Mouse (Mus musculus) liver, embryonic 12.5 days (tissue): ENCODE data around the gene Adcy9. TPM values are rescaled to one million over a fixed set of nuclear protein-coding genes. Genes with fewer than 3 reads are reported as not detected.

ENCODE experiments used
- ATAC-seq: fragments of 200-750 bp; cut with Nextera tagmentation; 2 replicates; pipeline ENCODE4 v1.8.0; 2017; ENCODE audit warnings: moderate number of reproducible peaks, mild to moderate bottlenecking, moderate library complexity
- H3K27ac ChIP-seq: fragments of 300-500 bp; sonication (generic); 2 replicates; pipeline ENCODE4 v1.5.1; 2016; ENCODE audit warnings: mild to moderate bottlenecking
- H3K27me3 ChIP-seq: fragments of 300-500 bp; sonication (generic); replicated peaks from 2 replicates; pipeline ENCODE4 v1.6.1; 2016; ENCODE audit warnings: mild to moderate bottlenecking, moderate library complexity
- H3K36me3 ChIP-seq: fragments of 300-500 bp; sonication (generic); 2 replicates; pipeline ENCODE4 v1.6.1; 2016; ENCODE audit warnings: mild to moderate bottlenecking, moderate library complexity
- H3K4me1 ChIP-seq: fragments of 300-500 bp; sonication (generic); 2 replicates; pipeline ENCODE4 v1.6.1; 2016
- H3K4me2 ChIP-seq: fragments of 300-500 bp; sonication (generic); 2 replicates; pipeline ENCODE4 v1.6.1; 2016; ENCODE audit warnings: mild to moderate bottlenecking, moderate library complexity
- H3K4me3 ChIP-seq: fragments of 300-500 bp; sonication (generic); 2 replicates; pipeline ENCODE4 v1.5.1; 2016; ENCODE audit warnings: mild to moderate bottlenecking, moderate library complexity
- H3K9ac ChIP-seq: fragments of 300-500 bp; sonication (generic); 2 replicates; pipeline ENCODE4 v1.6.1; 2016; ENCODE audit warnings: mild to moderate bottlenecking, moderate library complexity
- H3K9me3 ChIP-seq: fragments of 300-500 bp; sonication (generic); replicated peaks from 2 replicates; pipeline ENCODE4 v1.6.1; 2016; ENCODE audit warnings: mild to moderate bottlenecking, moderate library complexity
- WGBS: fragments of 180-500 bp; shearing (Covaris S2); methylation state at CpG from one replicate; pipeline ENCODE4 v1.1.7; 2016; ENCODE audit not compliant: insufficient replicate concordance; 5-methylcytosine and 5-hydroxymethylcytosine counted together
- polyA plus RNA-seq: library from polyadenylated mRNA; unstranded; fragments of >200 nt; fragmentation: Nextera tagmentation; extraction: Ambion mirVana; gene quantifications from 2 replicates; pipeline ENCODE4 v1.2.1, GENCODE M21; 2016

The Adcy9 gene
- polyA plus RNA-seq, 1 experiment from 2014 or later = 1.6 TPM

- Histone ChIP-seq H3K27me3 (no peaks in the 10 kb centered on the region), H3K9ac (no peak overlapping the region), H3K27ac (no peak overlapping the region), H3K4me3 (no peak overlapping the region), H3K36me3 (no peaks in the 10 kb centered on the region), H3K4me2 (no peak overlapping the region), H3K4me1 (no peaks in the 10 kb centered on the region), H3K9me3 (no peaks in the 10 kb centered on the region)
- 30% methylated on average over 2 of the region's 2 CpGs for WGBS
- ATAC-seq = no peak
These were observed 108.7 kb downstream of the Adcy9 start for GRCm38 (mm10) chr16:4311608-4312007.

GRCm38 (mm10) chr16:4307795-4308194, 112.5 kb downstream of the Adcy9 start:
- H3K36me3 ChIP-seq = no peaks in the 10 kb centered on the region
- H3K4me2 ChIP-seq = no peak overlapping the region
- WGBS = 70% methylated on average over 4 of the region's 4 CpGs
- H3K9ac ChIP-seq = no peak overlapping the region
- no peak overlapping the region for H3K27ac ChIP-seq
- H3K4me1 ChIP-seq = no peaks in the 10 kb centered on the region
- no peak overlapping the region for H3K4me3 ChIP-seq
- ATAC-seq = no peak
- no peaks in the 10 kb centered on the region for H3K27me3 ChIP-seq
- H3K9me3 ChIP-seq = no peaks in the 10 kb centered on the region

DNA sequence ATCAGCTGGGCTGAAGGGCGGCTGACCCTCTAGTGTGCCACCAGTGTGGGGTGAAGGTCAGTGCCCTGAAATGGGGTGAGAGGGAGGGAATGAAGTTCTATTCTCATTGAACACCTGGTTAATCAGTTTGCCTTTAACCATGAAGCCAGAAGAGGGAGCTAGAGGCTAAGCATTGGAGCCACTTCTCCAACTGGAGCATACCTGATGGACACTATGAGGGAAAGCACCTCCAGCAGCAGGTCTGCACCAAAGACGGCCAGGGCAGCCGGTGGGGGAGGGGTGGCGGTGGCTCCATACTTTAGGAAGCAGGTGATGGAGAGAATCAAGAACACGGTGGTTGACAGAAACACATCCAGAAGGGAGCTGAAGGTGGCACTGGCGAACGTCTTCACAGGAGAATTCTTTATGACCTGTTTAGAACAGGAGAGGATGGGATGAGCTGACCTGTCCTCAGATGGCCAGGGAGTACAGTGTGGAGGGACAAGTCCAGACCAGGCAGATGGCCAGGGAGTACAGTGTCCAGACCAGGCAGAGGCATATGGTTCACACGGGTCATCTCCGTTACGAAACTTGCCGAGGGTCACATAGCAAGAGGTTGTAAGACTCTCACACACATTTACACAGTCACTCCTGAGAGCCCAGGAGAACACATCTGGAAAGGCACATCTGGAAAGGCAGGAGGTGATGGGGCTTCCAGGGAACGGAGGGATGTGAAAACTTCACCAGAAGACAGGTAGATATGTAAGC, 115.9 kb downstream of the Adcy9 start:
- H3K36me3 ChIP-seq = no peaks in the 10 kb centered on the region
- H3K9me3 ChIP-seq = no peaks in the 10 kb centered on the region
- no peaks in the 10 kb centered on the region for H3K4me1 ChIP-seq
- H3K4me2 ChIP-seq = no peak overlapping the region
- H3K27me3 ChIP-seq = no peaks in the 10 kb centered on the region
- ATAC-seq = no peak; the same call in 1 of the 2 replicates
- H3K27ac ChIP-seq = no peak overlapping the region
- no peak overlapping the region for H3K4me3 ChIP-seq
- no peak overlapping the region for H3K9ac ChIP-seq
- WGBS = 60% methylated on average over 12 of the region's 12 CpGs

DNA sequence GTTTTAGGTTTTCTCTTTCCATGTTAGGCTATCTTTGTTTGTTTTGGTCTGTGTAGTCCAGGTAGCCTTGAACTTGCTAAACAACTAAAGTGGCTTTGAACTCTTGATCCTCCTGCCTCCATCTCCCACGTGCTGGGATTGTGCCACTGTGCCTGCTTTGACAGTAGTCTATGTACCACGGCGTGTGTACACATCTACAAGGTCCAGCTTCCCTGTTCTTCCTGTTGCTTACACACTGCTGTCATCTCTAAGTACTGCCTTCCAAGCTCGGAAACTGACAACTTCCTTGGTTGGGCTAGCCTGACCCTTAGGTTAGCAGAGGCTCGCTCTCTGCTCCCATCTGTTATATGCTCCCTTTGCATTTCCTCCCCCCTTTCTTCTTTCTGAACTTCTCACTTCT, 116.7 kb downstream of the Adcy9 start:
- WGBS = 68% methylated on average over 5 of the region's 5 CpGs
- no peaks in the 10 kb centered on the region for H3K36me3 ChIP-seq
- H3K4me1 ChIP-seq = no peaks in the 10 kb centered on the region
- no peak overlapping the region for H3K27ac ChIP-seq
- no peak overlapping the region for H3K9ac ChIP-seq
- H3K9me3 ChIP-seq = no peaks in the 10 kb centered on the region
- no peak overlapping the region for H3K4me2 ChIP-seq
- H3K4me3 ChIP-seq = no peak overlapping the region
- no peaks in the 10 kb centered on the region for H3K27me3 ChIP-seq
- ATAC-seq = no peak

GRCm38 (mm10) chr16:4300280-4300679, 120.0 kb downstream of the Adcy9 start:
- WGBS = 80% methylated on average over 7 of the region's 7 CpGs
- Histone ChIP-seq H3K27ac (no peak overlapping the region), H3K4me1 (no peaks in the 10 kb centered on the region), H3K4me3 (no peak overlapping the region), H3K9me3 (no peaks in the 10 kb centered on the region), H3K9ac (no peak overlapping the region), H3K27me3 (no peaks in the 10 kb centered on the region), H3K36me3 (0 out of 2 replicates have a peak, but pooled peaks cover 7% of the 10 kb centered on the region), H3K4me2 (no peak overlapping the region)
- ATAC-seq = no peak

DNA sequence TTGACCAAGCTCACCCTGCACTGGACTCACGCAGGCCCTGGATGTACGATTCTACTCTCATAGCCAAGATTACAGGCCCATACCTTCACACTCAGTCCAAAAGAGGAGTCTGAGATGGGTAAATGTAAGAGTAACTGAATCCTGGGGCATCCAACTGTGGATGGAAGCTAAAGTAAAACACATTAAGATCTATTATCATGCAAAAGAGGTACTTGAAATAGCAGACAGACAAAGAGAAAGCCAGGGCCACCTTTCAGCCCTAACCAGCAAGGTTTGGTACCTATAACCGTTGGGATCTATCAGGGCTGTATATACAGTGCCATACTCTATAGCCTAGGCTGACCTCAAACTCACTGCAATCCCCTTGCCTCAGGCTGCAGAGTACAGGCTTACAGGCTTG, 127.0 kb downstream of the Adcy9 start:
- Histone ChIP-seq H3K36me3 (0 out of 2 replicates have a peak, but pooled peaks cover 7% of the 10 kb centered on the region), H3K9ac (no peak overlapping the region), H3K27ac (no peak overlapping the region), H3K4me1 (no peaks in the 10 kb centered on the region), H3K4me2 (no peak overlapping the region), H3K27me3 (no peaks in the 10 kb centered on the region), H3K4me3 (no peak overlapping the region), H3K9me3 (no peaks in the 10 kb centered on the region)
- WGBS = 72% methylated on average over 3 of the region's 3 CpGs
- no peak for ATAC-seq

DNA sequence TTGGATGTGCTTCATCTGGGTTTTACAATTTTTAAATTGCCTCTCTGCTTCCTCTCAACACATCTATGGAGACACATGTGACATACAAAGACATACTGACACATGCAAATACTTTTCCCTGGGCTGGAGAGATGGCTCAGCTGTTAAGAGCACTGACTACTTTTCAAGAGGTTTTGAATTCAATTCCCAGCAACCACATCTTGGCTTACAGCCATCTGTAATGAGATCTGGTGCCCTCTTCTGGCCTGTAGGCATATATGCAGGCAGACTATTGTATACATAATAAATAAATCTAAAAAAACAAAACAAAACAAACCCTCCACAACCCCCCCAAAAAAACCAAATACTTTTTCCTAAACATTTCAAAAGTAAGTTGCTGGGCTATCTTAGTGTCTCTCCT, 130.8 kb downstream of the Adcy9 start:
- Histone ChIP-seq H3K4me2 (no peak overlapping the region), H3K36me3 (no peaks in the 10 kb centered on the region), H3K9ac (no peak overlapping the region), H3K9me3 (no peaks in the 10 kb centered on the region), H3K27ac (no peak overlapping the region), H3K4me3 (no peak overlapping the region), H3K27me3 (no peaks in the 10 kb centered on the region), H3K4me1 (no peaks in the 10 kb centered on the region)
- ATAC-seq = no peak

- Histone ChIP-seq H3K4me2 (no peak overlapping the region), H3K27ac (no peak overlapping the region), H3K4me3 (no peak overlapping the region), H3K27me3 (no peaks in the 10 kb centered on the region), H3K9ac (no peak overlapping the region), H3K36me3 (no peaks in the 10 kb centered on the region), H3K9me3 (no peaks in the 10 kb centered on the region), H3K4me1 (no peaks in the 10 kb centered on the region)
- no peak for ATAC-seq
- 80% methylated on average over 7 of the region's 7 CpGs for WGBS
These were observed 133.7 kb downstream of the Adcy9 start for GRCm38 (mm10) chr16:4286593-4286992.

DNA sequence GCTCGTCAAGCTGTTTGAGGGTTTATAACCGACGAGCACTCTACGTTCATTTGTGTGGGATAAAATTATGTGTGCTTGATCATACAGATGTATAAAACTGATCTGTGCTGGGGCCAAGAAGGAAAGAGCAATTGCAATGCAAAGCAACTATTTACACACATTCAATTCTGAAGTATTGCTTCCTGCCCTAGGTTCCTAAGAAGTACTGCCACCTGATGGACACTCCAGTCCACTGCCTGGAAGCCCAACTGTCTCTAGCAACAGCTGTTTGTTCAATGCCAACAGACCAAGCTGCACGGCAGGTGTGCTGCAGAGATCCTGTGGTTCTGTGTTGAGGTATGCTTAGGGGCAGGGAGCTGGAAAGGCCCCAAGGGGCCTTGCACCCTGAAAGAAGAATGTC, 135.0 kb downstream of the Adcy9 start:
- Histone ChIP-seq H3K9ac (no peak overlapping the region), H3K4me3 (no peak overlapping the region), H3K36me3 (no peaks in the 10 kb centered on the region), H3K4me1 (no peaks in the 10 kb centered on the region), H3K27me3 (no peaks in the 10 kb centered on the region), H3K27ac (no peak overlapping the region), H3K4me2 (no peak overlapping the region), H3K9me3 (no peaks in the 10 kb centered on the region)
- 66% methylated on average over 5 of the region's 5 CpGs for WGBS
- ATAC-seq = no peak

GRCm38 (mm10) chr16:4283267-4283851, 136.9 kb downstream of the Adcy9 start:
- H3K9me3 ChIP-seq = no peaks in the 10 kb centered on the region
- WGBS = 73% methylated on average over 11 of the region's 11 CpGs
- H3K36me3 ChIP-seq = no peaks in the 10 kb centered on the region
- ATAC-seq = no peak
- H3K9ac ChIP-seq = no peak overlapping the region
- H3K4me1 ChIP-seq = no peaks in the 10 kb centered on the region
- no peak overlapping the region for H3K4me3 ChIP-seq
- H3K27me3 ChIP-seq = no peaks in the 10 kb centered on the region
- H3K27ac ChIP-seq = no peak overlapping the region
- no peak overlapping the region for H3K4me2 ChIP-seq

- no peaks in the 10 kb centered on the region for H3K27me3 ChIP-seq
- no peaks in the 10 kb centered on the region for H3K4me1 ChIP-seq
- H3K9ac ChIP-seq = no peak overlapping the region
- H3K27ac ChIP-seq = no peak overlapping the region
- WGBS = 30% methylated on average over 4 of the region's 4 CpGs
- H3K4me3 ChIP-seq = no peak overlapping the region
- H3K9me3 ChIP-seq = no peaks in the 10 kb centered on the region
- no peaks in the 10 kb centered on the region for H3K36me3 ChIP-seq
- H3K4me2 ChIP-seq = no peak overlapping the region
- ATAC-seq = no peak
These were observed 138.8 kb downstream of the Adcy9 start for GRCm38 (mm10) chr16:4281470-4281869.

GRCm38 (mm10) chr16:4280949-4281348, 139.3 kb downstream of the Adcy9 start:
- no peaks in the 10 kb centered on the region for H3K4me1 ChIP-seq
- H3K27ac ChIP-seq = no peak overlapping the region
- no peaks in the 10 kb centered on the region for H3K36me3 ChIP-seq
- WGBS = 77% methylated on average over 9 of the region's 9 CpGs
- no peak overlapping the region for H3K4me2 ChIP-seq
- no peaks in the 10 kb centered on the region for H3K9me3 ChIP-seq
- no peak for ATAC-seq
- H3K9ac ChIP-seq = no peak overlapping the region
- H3K27me3 ChIP-seq = no peaks in the 10 kb centered on the region
- H3K4me3 ChIP-seq = no peak overlapping the region

DNA sequence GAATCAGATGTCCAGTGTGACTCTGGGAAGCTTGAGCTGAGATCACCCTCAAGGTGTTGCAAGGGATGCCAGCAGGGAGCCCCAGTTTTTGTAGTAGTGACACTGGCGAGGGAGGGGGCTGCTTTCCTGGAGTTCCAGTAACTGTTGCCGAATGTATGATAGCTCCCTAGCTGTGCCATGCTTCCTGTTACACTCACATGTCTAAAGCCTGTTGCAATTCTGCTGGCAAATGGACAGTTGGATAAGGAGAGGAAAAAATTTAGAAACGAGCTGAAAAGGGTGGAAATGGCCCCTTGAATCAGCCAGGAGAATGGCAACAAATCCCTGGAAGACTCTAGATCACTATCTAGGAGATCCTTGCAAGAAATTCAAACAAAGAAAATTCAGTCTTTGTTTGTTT, 140.7 kb downstream of the Adcy9 start:
- no peak overlapping the region for H3K4me2 ChIP-seq
- 43% methylated on average over 3 of the region's 3 CpGs for WGBS
- no peaks in the 10 kb centered on the region for H3K9me3 ChIP-seq
- H3K27me3 ChIP-seq = no peaks in the 10 kb centered on the region
- H3K9ac ChIP-seq = no peak overlapping the region
- H3K36me3 ChIP-seq = no peaks in the 10 kb centered on the region
- no peak overlapping the region for H3K27ac ChIP-seq
- no peaks in the 10 kb centered on the region for H3K4me1 ChIP-seq
- H3K4me3 ChIP-seq = no peak overlapping the region
- ATAC-seq = no peak
